Mouse (Mus musculus) kidney, embryonic 14.5 days (tissue): ENCODE data around the gene Mbnl1. TPM values are rescaled to one million over a fixed set of nuclear protein-coding genes. Genes with fewer than 3 reads are reported as not detected.
A peak's percentile ranks its signal among the peaks of the same experiment; 100 is the strongest.
"Not testable (repeated sequence)": the region's sequence is repeated elsewhere in the genome, so short reads cannot be mapped to it uniquely, and the experiment has no call there.

ENCODE experiments used
- ATAC-seq: fragments of 200-750 bp; cut with Nextera tagmentation; 2 replicates; pipeline ENCODE4 v1.8.0; 2017; ENCODE audit warnings: moderate number of reproducible peaks, mild to moderate bottlenecking, moderate TSS enrichment, moderate library complexity; ENCODE audit not compliant: low FRiP score, low TSS enrichment
- H3K27ac ChIP-seq: fragments of 300-500 bp; sonication (generic); 2 replicates; pipeline ENCODE4 v1.5.1; 2014; ENCODE audit warnings: low read depth, mild to moderate bottlenecking, low read length, moderate library complexity, mixed read lengths
- H3K27me3 ChIP-seq: fragments of 300-500 bp; sonication (generic); 2 replicates; pipeline ENCODE4 v1.6.1; 2014; ENCODE audit warnings: mild to moderate bottlenecking, low read length; ENCODE audit not compliant: control insufficient read depth, insufficient read depth
- H3K36me3 ChIP-seq: fragments of 300-500 bp; sonication (generic); 2 replicates; pipeline ENCODE4 v1.6.1; 2014; ENCODE audit warnings: low read length, mixed read lengths; ENCODE audit not compliant: control insufficient read depth, insufficient read depth
- H3K4me1 ChIP-seq: fragments of 300-500 bp; sonication (generic); 2 replicates; pipeline ENCODE4 v1.6.1; 2014; ENCODE audit warnings: low read length, mixed read lengths; ENCODE audit not compliant: control insufficient read depth, insufficient read depth
- H3K4me2 ChIP-seq: fragments of 300-500 bp; sonication (generic); replicated peaks from 2 replicates; pipeline ENCODE4 v1.6.1; 2014; ENCODE audit warnings: low read depth, mild to moderate bottlenecking, low read length
- H3K4me3 ChIP-seq: fragments of 300-500 bp; sonication (generic); 2 replicates; pipeline ENCODE4 v1.5.1; 2014; ENCODE audit warnings: mild to moderate bottlenecking, low read length
- H3K9ac ChIP-seq: fragments of 300-500 bp; sonication (generic); 2 replicates; pipeline ENCODE4 v1.6.1; 2014; ENCODE audit warnings: low read depth, mild to moderate bottlenecking, low read length, moderate library complexity
- H3K9me3 ChIP-seq: fragments of 300-500 bp; sonication (generic); 2 replicates; pipeline ENCODE4 v1.6.1; 2016; ENCODE audit warnings: low read length; ENCODE audit not compliant: control insufficient read depth
- WGBS: fragments of 180-500 bp; shearing (Covaris S2); extraction: QIAGEN DNeasy Blood & Tissue Kit; methylation state at CpG from one replicate; pipeline ENCODE4 v1.1.7; 2014; 5-methylcytosine and 5-hydroxymethylcytosine counted together
- polyA plus RNA-seq: library from polyadenylated mRNA; unstranded; fragments of >200 nt; fragmentation: Nextera tagmentation; extraction: Ambion mirVana; gene quantifications from 2 replicates; pipeline ENCODE4 v1.2.1, GENCODE M21; 2014

The Mbnl1 gene
- polyA plus RNA-seq, 1 experiment from 2014 or later: 117 TPM

DNA sequence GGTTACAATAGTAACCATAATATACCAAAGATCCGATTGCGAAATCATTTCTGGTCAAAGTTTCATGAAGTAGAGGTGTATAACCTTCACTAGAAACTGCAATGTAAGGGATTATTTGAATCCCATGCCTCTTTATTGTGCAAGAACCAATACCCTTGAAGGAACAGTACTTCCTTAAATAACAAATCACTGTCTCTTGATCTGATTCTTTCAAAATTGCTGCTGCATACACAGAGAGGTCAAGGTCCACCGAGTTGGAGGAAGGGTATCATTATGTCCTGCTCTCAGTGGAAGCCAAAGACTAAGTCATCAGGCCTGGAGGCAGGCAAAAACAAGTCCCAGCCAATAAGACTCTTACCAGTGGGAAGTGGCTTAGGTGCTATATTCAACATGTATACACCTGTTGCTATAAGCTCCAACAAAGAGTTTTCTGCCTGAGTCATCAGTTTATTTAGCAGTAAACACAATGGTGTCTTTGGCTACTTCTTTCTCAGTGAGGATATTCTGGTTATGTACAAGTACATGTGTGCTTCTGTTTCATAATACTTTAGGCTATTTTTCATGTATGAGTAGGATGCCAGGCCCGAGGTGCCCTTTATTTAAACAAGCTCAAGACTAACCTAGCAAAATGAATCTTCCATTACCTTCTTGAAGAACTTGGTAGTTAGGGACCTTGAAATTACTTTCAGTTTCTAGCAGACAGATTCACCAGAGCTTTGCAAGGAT is 13.5 kb downstream of the Mbnl1 start:
- Histone ChIP-seq H3K9ac (no peak overlapping the region), H3K4me3 (no peak overlapping the region), H3K27me3 (no peaks in the 10 kb centered on the region), H3K9me3 (no peaks in the 10 kb centered on the region), H3K36me3 (no peaks in the 10 kb centered on the region), H3K4me1 (no peaks in the 10 kb centered on the region), H3K4me2 (no peak overlapping the region), H3K27ac (no peak overlapping the region)
- 87% methylated on average over 4 of the region's 4 CpGs for WGBS
- no peak for ATAC-seq

DNA sequence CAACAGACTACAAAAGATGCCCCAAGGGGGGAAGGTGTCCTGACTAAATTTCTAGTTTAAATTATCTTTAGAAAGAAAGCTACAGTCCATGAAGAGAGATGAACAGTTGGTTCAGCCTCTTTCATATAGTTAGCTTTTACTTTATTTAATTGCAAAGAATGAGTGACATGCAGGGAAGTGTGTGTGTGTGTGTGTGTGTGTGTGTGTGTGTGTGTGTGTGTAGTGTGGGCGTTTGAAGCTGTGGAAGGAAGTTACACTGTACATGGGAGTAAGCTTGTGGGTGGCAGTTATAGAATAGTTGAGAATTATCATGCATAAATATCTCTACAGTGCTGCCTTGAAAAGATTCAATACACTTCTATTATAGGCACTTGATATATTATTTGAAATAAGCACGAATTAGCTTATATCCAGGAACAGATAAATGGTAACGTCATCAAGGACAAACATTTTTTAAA is 14.1 kb downstream of the Mbnl1 start:
- no peak overlapping the region for H3K9ac ChIP-seq
- no peak for ATAC-seq
- H3K9me3 ChIP-seq: no peaks in the 10 kb centered on the region
- no peak overlapping the region for H3K4me2 ChIP-seq
- WGBS: 76% methylated on average over 3 of the region's 3 CpGs
- no peaks in the 10 kb centered on the region for H3K36me3 ChIP-seq
- H3K4me3 ChIP-seq: no peak overlapping the region
- H3K27me3 ChIP-seq: no peaks in the 10 kb centered on the region
- no peaks in the 10 kb centered on the region for H3K4me1 ChIP-seq
- H3K27ac ChIP-seq: no peak overlapping the region

DNA sequence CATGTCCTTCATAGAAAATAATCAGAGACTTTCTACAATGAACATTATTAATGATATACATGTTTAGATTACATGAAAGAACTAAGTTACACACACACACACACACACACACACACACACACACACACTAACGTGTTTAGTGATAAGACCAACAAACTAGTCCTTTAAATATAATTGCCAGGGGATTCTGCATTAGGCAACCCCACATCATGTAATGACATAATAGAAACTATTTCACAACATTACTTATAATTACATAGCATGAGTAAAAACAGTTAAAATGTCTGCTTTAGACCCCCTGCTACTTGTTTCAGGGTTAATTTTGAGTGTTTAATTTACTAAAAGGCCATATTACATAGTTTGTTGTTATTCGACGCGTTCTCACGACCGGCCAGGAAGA is 16.9 kb downstream of the Mbnl1 start:
- Histone ChIP-seq H3K4me1 (no peaks in the 10 kb centered on the region), H3K4me2 (no peak overlapping the region), H3K36me3 (no peaks in the 10 kb centered on the region), H3K9ac (no peak overlapping the region), H3K27me3 (no peaks in the 10 kb centered on the region), H3K9me3 (no peaks in the 10 kb centered on the region), H3K27ac (no peak overlapping the region), H3K4me3 (no peak overlapping the region)
- WGBS: 93% methylated on average over 6 of the region's 6 CpGs
- ATAC-seq: no peak

DNA sequence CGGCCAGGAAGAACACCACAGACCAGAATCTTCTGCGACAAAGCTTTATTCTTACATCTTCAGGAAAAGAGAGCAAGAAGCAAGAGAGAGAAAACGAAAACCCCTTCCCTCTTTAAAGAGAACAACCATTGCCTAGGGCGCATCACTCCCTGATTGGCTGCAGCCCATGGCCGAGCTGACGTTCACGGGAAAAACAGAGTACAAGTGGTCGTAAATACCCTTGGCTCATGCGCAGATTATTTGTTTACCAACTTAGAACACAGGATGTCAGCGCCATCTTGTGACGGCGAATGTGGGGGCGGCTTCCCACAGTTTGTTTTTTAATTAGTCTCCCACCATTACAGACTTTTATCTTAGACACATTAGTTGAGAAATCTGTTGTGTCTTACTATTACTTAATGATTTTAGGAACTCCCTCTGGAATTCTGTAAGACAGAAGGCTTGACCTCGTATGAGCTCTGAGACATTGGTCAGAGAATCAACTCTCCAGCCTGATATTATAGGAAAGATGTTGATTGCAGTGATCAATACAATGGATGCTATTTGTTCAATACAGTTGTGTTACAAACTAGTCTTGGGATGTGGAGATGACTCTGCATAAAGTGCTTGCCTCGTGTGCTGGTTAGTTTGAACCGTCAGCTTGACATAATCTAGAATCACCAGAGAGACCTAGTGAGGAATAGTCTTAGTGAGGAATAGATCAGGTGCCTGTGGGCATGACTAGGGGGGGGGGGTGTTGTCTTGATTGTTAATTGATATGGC is 22.3 kb downstream of the Mbnl1 start:
- 66% methylated on average over 7 of the region's 16 CpGs for WGBS
- not testable (repeated sequence) for ATAC-seq, H3K4me2 ChIP-seq

DNA sequence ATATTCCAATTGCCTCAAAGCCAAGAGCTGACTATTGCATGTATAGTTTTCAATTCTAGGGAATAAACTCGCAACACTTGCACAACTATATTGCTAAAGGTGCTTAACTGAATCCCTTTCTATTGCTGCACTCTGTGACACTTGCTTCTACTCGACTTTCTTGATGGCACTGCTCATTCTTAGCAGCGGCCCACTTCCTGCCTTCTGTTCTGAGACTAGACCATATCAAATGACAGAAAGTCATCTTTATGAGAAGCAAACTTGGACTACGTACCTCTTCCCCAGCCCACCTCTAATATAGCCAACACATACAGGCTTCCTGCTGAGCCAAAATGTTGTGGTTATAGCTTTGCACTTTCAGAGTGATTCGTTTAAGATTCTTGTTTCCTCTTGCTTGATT is 23.6 kb downstream of the Mbnl1 start:
- Histone ChIP-seq H3K36me3 (no peaks in the 10 kb centered on the region), H3K9ac (no peak overlapping the region), H3K9me3 (no peaks in the 10 kb centered on the region), H3K4me2 (no peak overlapping the region), H3K27me3 (no peaks in the 10 kb centered on the region), H3K4me1 (no peaks in the 10 kb centered on the region), H3K27ac (no peak overlapping the region), H3K4me3 (no peak overlapping the region)
- 60% methylated on average over 5 of the region's 5 CpGs for WGBS
- no peak for ATAC-seq

More for the DNA sequence above, 22.3 kb downstream of the Mbnl1 start:
- not testable (repeated sequence) for H3K4me1 ChIP-seq, H3K4me3 ChIP-seq, H3K27ac ChIP-seq, H3K9me3 ChIP-seq, H3K27me3 ChIP-seq, H3K9ac ChIP-seq, H3K36me3 ChIP-seq

DNA sequence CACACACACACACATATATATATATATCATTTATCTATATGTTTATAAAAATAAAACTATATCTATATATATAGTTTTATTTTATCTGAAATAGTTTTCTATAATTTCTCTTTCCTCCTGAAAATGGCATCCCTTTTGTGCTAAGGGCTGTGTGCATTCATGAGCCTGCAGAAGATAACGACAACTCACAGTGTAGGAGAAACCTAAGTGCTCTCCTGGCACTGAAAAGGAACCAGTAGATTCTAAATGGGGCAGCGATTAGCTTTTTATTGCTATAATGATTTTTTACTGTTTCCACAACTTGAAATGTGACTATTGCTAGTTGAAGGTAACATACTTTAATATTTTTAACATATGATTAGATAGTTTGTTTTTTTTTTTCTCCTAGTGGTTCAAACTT is 25.5 kb downstream of the Mbnl1 start:
- no peak overlapping the region for H3K4me3 ChIP-seq
- H3K4me1 ChIP-seq: peaks cover 10% of the 10 kb centered on the region
- no peak for ATAC-seq
- no peaks in the 10 kb centered on the region for H3K9me3 ChIP-seq
- H3K27ac ChIP-seq: no peak overlapping the region
- H3K9ac ChIP-seq: no peak overlapping the region
- H3K36me3 ChIP-seq: no peaks in the 10 kb centered on the region
- WGBS: 93% methylated on average over 2 of the region's 2 CpGs
- no peak overlapping the region for H3K4me2 ChIP-seq
- H3K27me3 ChIP-seq: no peaks in the 10 kb centered on the region

DNA sequence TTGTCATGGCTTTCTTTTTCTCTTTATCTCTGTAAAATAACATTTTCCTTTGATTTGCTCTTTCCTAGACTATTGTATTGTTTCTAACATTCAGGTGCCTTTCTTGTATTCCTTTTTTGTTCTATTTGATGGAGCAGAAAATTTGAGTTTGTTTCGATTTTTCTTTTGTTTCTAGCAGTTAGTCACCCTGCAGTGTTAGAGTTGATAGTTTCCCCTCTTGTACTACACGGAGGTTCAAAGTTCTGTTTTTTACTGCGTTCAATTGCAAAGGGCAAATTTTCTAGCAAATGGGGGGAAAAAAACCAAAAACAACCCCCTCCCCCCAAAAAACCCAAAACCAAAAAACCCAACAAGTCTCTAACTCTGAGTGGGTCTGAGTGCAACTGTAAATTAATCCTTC is 26.0 kb downstream of the Mbnl1 start:
- no peak overlapping the region for H3K27ac ChIP-seq
- H3K4me1 ChIP-seq: peaks cover 14% of the 10 kb centered on the region
- ATAC-seq: no peak
- no peak overlapping the region for H3K9ac ChIP-seq
- no peaks in the 10 kb centered on the region for H3K27me3 ChIP-seq
- no peak overlapping the region for H3K4me3 ChIP-seq
- no peak overlapping the region for H3K4me2 ChIP-seq
- no peaks in the 10 kb centered on the region for H3K9me3 ChIP-seq
- WGBS: 88% methylated on average over 3 of the region's 3 CpGs
- no peaks in the 10 kb centered on the region for H3K36me3 ChIP-seq

DNA sequence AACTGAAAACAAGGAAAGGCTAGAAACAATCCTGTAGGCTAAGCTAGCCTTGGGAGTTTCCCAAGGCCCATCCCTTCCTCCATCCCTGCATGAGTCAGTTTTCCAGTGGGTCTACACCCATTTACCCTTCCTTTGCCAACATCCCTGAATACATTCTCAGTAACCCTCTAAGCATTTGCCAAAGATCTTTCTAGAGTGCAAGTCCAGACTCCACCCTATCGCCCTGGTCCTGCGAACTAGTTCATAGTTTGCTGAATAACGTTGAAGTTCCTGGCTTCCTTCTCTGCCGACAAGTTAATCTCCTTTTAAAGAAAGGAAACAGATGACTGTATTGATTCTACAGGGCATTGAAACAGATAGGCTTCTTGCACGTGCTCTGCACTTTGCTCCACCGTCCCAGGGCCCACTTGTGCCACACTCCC is 26.5 kb downstream of the Mbnl1 start:
- H3K9ac ChIP-seq: no peak overlapping the region
- H3K4me3 ChIP-seq: no peak overlapping the region
- H3K4me2 ChIP-seq: peak overlapping the region; percentile 61; the same call in 1 of the 2 replicates
- no peaks in the 10 kb centered on the region for H3K36me3 ChIP-seq
- no peaks in the 10 kb centered on the region for H3K9me3 ChIP-seq
- no peak overlapping the region for H3K27ac ChIP-seq
- 74% methylated on average over 6 of the region's 6 CpGs for WGBS
- no peaks in the 10 kb centered on the region for H3K27me3 ChIP-seq
- peaks cover 18% of the 10 kb centered on the region for H3K4me1 ChIP-seq
- ATAC-seq: no peak
